Mouse (Mus musculus) heart, embryonic 13.5 days (tissue): Measurements from ENCODE around the gene Hmgxb4. TPM values are rescaled to one million over a fixed set of nuclear protein-coding genes. Genes with fewer than 3 reads are reported as not detected.
"Not testable (repeated sequence)": the region's sequence is repeated elsewhere in the genome, so short reads cannot be mapped to it uniquely, and the experiment has no call there.

Source experiments
- ATAC-seq: fragments of 200-750 bp; cut with Nextera tagmentation; 2 replicates; pipeline ENCODE4 v1.8.0; 2017; ENCODE audit warnings: moderate TSS enrichment; ENCODE audit not compliant: insufficient number of reproducible peaks, low FRiP score, low TSS enrichment; ENCODE audit errors: extremely low read depth
- H3K27ac ChIP-seq: fragments of 300-500 bp; sonication (generic); replicated peaks from 2 replicates; pipeline ENCODE4 v1.5.1; 2015; ENCODE audit warnings: moderate library complexity, mild to moderate bottlenecking, inconsistent platforms
- H3K27me3 ChIP-seq: fragments of 300-500 bp; sonication (generic); replicated peaks from 2 replicates; pipeline ENCODE4 v1.6.1; 2015; ENCODE audit warnings: mild to moderate bottlenecking, inconsistent platforms
- H3K36me3 ChIP-seq: fragments of 300-500 bp; sonication (generic); 2 replicates; pipeline ENCODE4 v1.6.1; 2015; ENCODE audit warnings: mild to moderate bottlenecking, inconsistent platforms
- H3K4me1 ChIP-seq: fragments of 300-500 bp; sonication (generic); 2 replicates; pipeline ENCODE4 v1.6.1; 2015; ENCODE audit warnings: inconsistent platforms
- H3K4me2 ChIP-seq: fragments of 300-500 bp; sonication (generic); 2 replicates; pipeline ENCODE4 v1.6.1; 2015; ENCODE audit warnings: inconsistent platforms, mild to moderate bottlenecking, moderate library complexity
- H3K4me3 ChIP-seq: fragments of 300-500 bp; sonication (generic); 2 replicates; pipeline ENCODE4 v1.5.1; 2015; ENCODE audit warnings: moderate library complexity, mild to moderate bottlenecking, inconsistent platforms
- H3K9ac ChIP-seq: fragments of 300-500 bp; sonication (generic); 2 replicates; pipeline ENCODE4 v1.6.1; 2015; ENCODE audit warnings: inconsistent platforms, mild to moderate bottlenecking, moderate library complexity
- H3K9me3 ChIP-seq: fragments of 300-500 bp; sonication (generic); 2 replicates; pipeline ENCODE4 v1.6.1; 2016; ENCODE audit warnings: inconsistent platforms
- WGBS: fragments of 180-500 bp; shearing (Covaris S2); methylation state at CpG from one replicate; pipeline ENCODE4 v1.1.7; 2015; ENCODE audit warnings: mixed read lengths; 5-methylcytosine and 5-hydroxymethylcytosine counted together
- polyA plus RNA-seq: library from polyadenylated mRNA; unstranded; fragments of >200 nt; fragmentation: Nextera tagmentation; extraction: Ambion mirVana; gene quantifications from 2 replicates; pipeline ENCODE4 v1.2.1, GENCODE M21; 2015

Gene Hmgxb4
- polyA plus RNA-seq: 23.1 and 23.5 TPM in 2 replicates

- 14% methylated on average over 8 of the region's 8 CpGs for WGBS
- ATAC-seq: no peak
- Histone ChIP-seq H3K36me3 (no peaks in the 10 kb centered on the region), H3K4me3 (peak within 1 kb of the TSS; percentile 85), H3K9me3 (no peaks in the 10 kb centered on the region), H3K4me1 (peaks cover 18% of the 10 kb centered on the region), H3K27me3 (no peaks in the 10 kb centered on the region; the same call in 1 of the 2 replicates), H3K27ac (peak within 1 kb of the TSS; percentile 95), H3K4me2 (peak within 1 kb of the TSS; percentile 80), H3K9ac (peak within 1 kb of the TSS; percentile 99)
Observed at GRCm38 (mm10) chr8:74993081-74993474, at the start of gene Hmgxb4. Hmgxb4 (plus strand) TSS chr8:74993356.

GRCm38 (mm10) chr8:74949445-74949844 lies 43.7 kb upstream of the Hmgxb4 start:
- no peak overlapping the region for H3K27ac ChIP-seq
- no peaks in the 10 kb centered on the region for H3K4me1 ChIP-seq
- H3K27me3 ChIP-seq: no peaks in the 10 kb centered on the region
- H3K4me3 ChIP-seq: no peak overlapping the region
- ATAC-seq: no peak
- H3K9ac ChIP-seq: no peak overlapping the region
- 69% methylated on average over 1 of the region's 1 CpGs for WGBS
- H3K9me3 ChIP-seq: no peaks in the 10 kb centered on the region
- no peak overlapping the region for H3K4me2 ChIP-seq
- H3K36me3 ChIP-seq: no peaks in the 10 kb centered on the region

- Histone ChIP-seq H3K36me3 (no peaks in the 10 kb centered on the region), H3K4me1 (no peaks in the 10 kb centered on the region), H3K9ac (no peak overlapping the region), H3K4me2 (no peak overlapping the region), H3K9me3 (no peaks in the 10 kb centered on the region), H3K27ac (no peak overlapping the region), H3K4me3 (no peak overlapping the region), H3K27me3 (no peaks in the 10 kb centered on the region)
- 33% methylated on average over 5 of the region's 5 CpGs for WGBS
- no peak for ATAC-seq
Observed at GRCm38 (mm10) chr8:74963983-74964382, 29.2 kb upstream of the Hmgxb4 start.

- H3K4me2 ChIP-seq: not testable (repeated sequence)
Observed at GRCm38 (mm10) chr8:74970286-74970685, 22.9 kb upstream of the Hmgxb4 start.

GRCm38 (mm10) chr8:74971636-74972035 lies 21.5 kb upstream of the Hmgxb4 start:
- Histone ChIP-seq H3K4me3 (no peak overlapping the region), H3K9me3 (no peaks in the 10 kb centered on the region), H3K4me2 (no peak overlapping the region), H3K9ac (no peak overlapping the region), H3K36me3 (no peaks in the 10 kb centered on the region), H3K4me1 (no peaks in the 10 kb centered on the region), H3K27ac (no peak overlapping the region), H3K27me3 (no peaks in the 10 kb centered on the region)
- 60% methylated on average over 4 of the region's 4 CpGs for WGBS
- no peak for ATAC-seq

More at GRCm38 (mm10) chr8:74970286-74970685, 22.9 kb upstream of the Hmgxb4 start:
- ATAC-seq, H3K4me1 ChIP-seq, H3K27me3 ChIP-seq, H3K9me3 ChIP-seq, H3K4me3 ChIP-seq, H3K9ac ChIP-seq, H3K36me3 ChIP-seq, H3K27ac ChIP-seq: not testable (repeated sequence)
- WGBS: 85% methylated on average over 3 of the region's 3 CpGs

GRCm38 (mm10) chr8:74972322-74972883 lies 20.8 kb upstream of the Hmgxb4 start:
- Histone ChIP-seq H3K4me2 (no peak overlapping the region), H3K36me3 (no peaks in the 10 kb centered on the region), H3K27me3 (no peaks in the 10 kb centered on the region), H3K4me3 (no peak overlapping the region), H3K4me1 (no peaks in the 10 kb centered on the region), H3K9me3 (no peaks in the 10 kb centered on the region), H3K27ac (no peak overlapping the region), H3K9ac (no peak overlapping the region)
- no peak for ATAC-seq
- 76% methylated on average over 7 of the region's 7 CpGs for WGBS

GRCm38 (mm10) chr8:74973121-74973869 lies 19.9 kb upstream of the Hmgxb4 start:
- Histone ChIP-seq H3K36me3 (no peaks in the 10 kb centered on the region), H3K4me1 (no peaks in the 10 kb centered on the region), H3K4me2 (no peak overlapping the region), H3K9ac (no peak overlapping the region), H3K27me3 (no peaks in the 10 kb centered on the region), H3K27ac (no peak overlapping the region), H3K4me3 (no peak overlapping the region), H3K9me3 (no peaks in the 10 kb centered on the region)
- ATAC-seq: no peak
- WGBS: 67% methylated on average over 8 of the region's 8 CpGs

- WGBS: 59% methylated on average over 2 of the region's 2 CpGs
Observed at GRCm38 (mm10) chr8:74973904-74974303, 19.3 kb upstream of the Hmgxb4 start.

GRCm38 (mm10) chr8:74977427-74977826 lies 15.7 kb upstream of the Hmgxb4 start:
- Histone ChIP-seq H3K4me2 (no peak overlapping the region), H3K9ac (no peak overlapping the region), H3K36me3 (no peaks in the 10 kb centered on the region), H3K27ac (no peak overlapping the region), H3K27me3 (no peaks in the 10 kb centered on the region), H3K9me3 (no peaks in the 10 kb centered on the region), H3K4me1 (no peaks in the 10 kb centered on the region), H3K4me3 (no peak overlapping the region)
- 62% methylated on average over 1 of the region's 1 CpGs for WGBS
- no peak for ATAC-seq

More at GRCm38 (mm10) chr8:74973904-74974303, 19.3 kb upstream of the Hmgxb4 start:
- no peak for ATAC-seq
- Histone ChIP-seq H3K9me3 (no peaks in the 10 kb centered on the region), H3K36me3 (no peaks in the 10 kb centered on the region), H3K4me3 (no peak overlapping the region), H3K9ac (no peak overlapping the region), H3K27ac (no peak overlapping the region), H3K27me3 (no peaks in the 10 kb centered on the region), H3K4me2 (no peak overlapping the region), H3K4me1 (no peaks in the 10 kb centered on the region)

GRCm38 (mm10) chr8:74980060-74980710 lies 13.0 kb upstream of the Hmgxb4 start:
- Histone ChIP-seq H3K9me3 (no peaks in the 10 kb centered on the region), H3K4me1 (no peaks in the 10 kb centered on the region), H3K9ac (no peak overlapping the region; the same call in 1 of the 2 replicates), H3K27me3 (no peaks in the 10 kb centered on the region), H3K4me3 (no peak overlapping the region), H3K4me2 (no peak overlapping the region), H3K36me3 (no peaks in the 10 kb centered on the region), H3K27ac (no peak overlapping the region)
- WGBS: 42% methylated on average over 9 of the region's 9 CpGs
- no peak for ATAC-seq

- no peaks in the 10 kb centered on the region for H3K27me3 ChIP-seq
- no peaks in the 10 kb centered on the region for H3K36me3 ChIP-seq
- H3K27ac ChIP-seq: no peak overlapping the region
- no peaks in the 10 kb centered on the region for H3K4me1 ChIP-seq
- H3K9me3 ChIP-seq: no peaks in the 10 kb centered on the region
- ATAC-seq: no peak
- H3K9ac ChIP-seq: no peak overlapping the region
- H3K4me3 ChIP-seq: no peak overlapping the region
- 2% methylated on average over 5 of the region's 5 CpGs for WGBS
- H3K4me2 ChIP-seq: no peak overlapping the region
Observed at GRCm38 (mm10) chr8:74980711-74981062, 12.5 kb upstream of the Hmgxb4 start.
